Comparison of ENCODE assay signal across 18 mouse cellular contexts in the genomic region with DNA sequence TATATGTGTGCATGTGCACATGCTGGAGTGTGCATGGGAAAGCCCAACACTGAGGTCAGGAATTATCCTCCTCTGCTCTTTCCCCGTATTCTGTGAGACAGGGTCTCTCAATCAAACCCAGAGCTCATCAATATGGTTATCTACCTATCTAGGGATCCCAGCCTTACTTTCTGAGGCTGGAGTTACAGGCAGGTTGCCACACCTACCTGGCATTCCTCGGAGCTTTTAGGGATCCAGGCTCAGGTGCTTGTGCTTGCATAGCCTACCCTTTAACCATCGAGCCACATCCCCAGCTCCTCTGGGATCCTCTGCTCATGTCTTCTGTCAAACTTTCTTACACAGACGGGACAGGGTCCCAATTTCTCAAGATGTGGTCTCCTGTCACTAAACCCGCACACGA. TPM values are rescaled to one million over a fixed set of nuclear protein-coding genes. Genes with fewer than 3 reads are reported as not detected.
DNase-seq lines count a peak whose midpoint lies in the region; ATAC-seq lines count a peak whose summit lies in the region.
"Had no signal": no experiment of that assay in that cellular context is flagged by ENCODE, and none has a peak within 500 bp of the region (broad histone marks: within the 10 kb centered on the region; RNA-seq: fewer than 3 reads in every experiment).

No protein-coding gene starts in this region.

- H3K4me1 ChIP-seq in heart, embryonic 11.5 days (ENCODE audit: control insufficient read depth, insufficient read depth, low read length), result peaks cover 8% of the 10 kb centered on the region; the same call in 1 of the 2 replicates
- H3K4me1 ChIP-seq in lung, embryonic 15.5 days, result peaks cover 18% of the 10 kb centered on the region
- peaks cover 37% of the 10 kb centered on the region for H3K4me1 ChIP-seq in limb, embryonic 12.5 days (replicated peaks)

- 0 out of 2 replicates have a peak overlapping the region, but pooled peaks have one; percentile 6 for H3K4me2 ChIP-seq in heart, embryonic 11.5 days
- peak overlapping the region; percentile 42 for H3K4me2 ChIP-seq in lung, embryonic 15.5 days
- H3K4me2 ChIP-seq in limb, embryonic 12.5 days, result peak overlapping the region; percentile 31

- no peaks in the 10 kb centered on the region for H3K36me3 ChIP-seq in heart, embryonic 11.5 days (ENCODE audit: control insufficient read depth, insufficient read depth, low read length)
- no peaks in the 10 kb centered on the region for H3K36me3 ChIP-seq in lung, embryonic 15.5 days
- H3K36me3 ChIP-seq in limb, embryonic 12.5 days, result no peaks in the 10 kb centered on the region

- intact Hi-C loops in heart, postnatal 25 days (cut with DNase I), result loop anchor here (5.0 kb wide), 1 partner anchor 234 kb away; no protein-coding TSS in a partner anchor

- no peak for ATAC-seq in heart, embryonic 11.5 days (replicated peaks; ENCODE audit: insufficient number of reproducible peaks, low FRiP score, low TSS enrichment)
- ATAC-seq in lung, embryonic 15.5 days (ENCODE audit: borderline replicate concordance, extremely low read depth, low FRiP score, low TSS enrichment), result no peak
- ATAC-seq in limb, embryonic 12.5 days (ENCODE audit: insufficient number of reproducible peaks, insufficient read depth, low FRiP score, low TSS enrichment, low read depth), result no peak
- ATAC-seq: midbrain, embryonic 16.5 days had no signal

- no peak for DNase-seq in heart, postnatal 25 days (ENCODE audit: low spot score)
- DNase-seq in lung, postnatal 36 days, result no peak
- DNase-seq in R1 (ENCODE audit: low read depth, low spot score), result peak; percentile 59
- no peak for DNase-seq in layer of hippocampus, postnatal 10 days (ENCODE audit: low spot score in 2 of 2)
- no peak for DNase-seq in layer of hippocampus, postnatal 14 days (ENCODE audit: low spot score in 2 of 2)
- DNase-seq: cerebellum, adult 8-10 months; gastrocnemius, postnatal 25 days; heart, postnatal 4 days; kidney, postnatal 10 days; layer of hippocampus, postnatal 36 days; lung, postnatal 4 days; right cerebral cortex, postnatal 14 days; thymus, postnatal 4 days had no signal

- no peaks in the 10 kb centered on the region for H3K9me3 ChIP-seq in heart, embryonic 11.5 days (replicated peaks; ENCODE audit: control insufficient read depth, low read length)
- no peaks in the 10 kb centered on the region for H3K9me3 ChIP-seq in lung, embryonic 15.5 days
- no peaks in the 10 kb centered on the region for H3K9me3 ChIP-seq in limb, embryonic 12.5 days

- H3K9ac ChIP-seq in heart, embryonic 11.5 days (ENCODE audit: low read depth, low read length), result no peak overlapping the region
- H3K9ac ChIP-seq in lung, embryonic 15.5 days, result no peak overlapping the region
- no peak overlapping the region for H3K9ac ChIP-seq in limb, embryonic 12.5 days (replicated peaks)

- WGBS in heart, embryonic 11.5 days (ENCODE audit: insufficient replicate concordance), result 41% methylated on average over 6 of the region's 6 CpGs
- 20% methylated on average over 6 of the region's 6 CpGs for WGBS in lung, embryonic 15.5 days
- WGBS in limb, embryonic 12.5 days, result 32% methylated on average over 6 of the region's 6 CpGs

- H3K4me3 ChIP-seq in heart, embryonic 11.5 days (ENCODE audit: low read depth, low read length), result no peak overlapping the region
- H3K4me3 ChIP-seq in lung, embryonic 15.5 days, result no peak overlapping the region
- H3K4me3 ChIP-seq in limb, embryonic 12.5 days (replicated peaks), result peak overlapping the region; percentile 11

- H3K27me3 ChIP-seq in heart, embryonic 11.5 days (ENCODE audit: control insufficient read depth, insufficient read depth, low read length), result no peaks in the 10 kb centered on the region
- no peaks in the 10 kb centered on the region for H3K27me3 ChIP-seq in lung, embryonic 15.5 days
- H3K27me3 ChIP-seq in limb, embryonic 12.5 days, result no peaks in the 10 kb centered on the region

- no peak overlapping the region for H3K27ac ChIP-seq in heart, embryonic 11.5 days (ENCODE audit: low read depth, low read length)
- no peak overlapping the region for H3K27ac ChIP-seq in lung, embryonic 15.5 days
- H3K27ac ChIP-seq in limb, embryonic 12.5 days, result 0 out of 2 replicates have a peak overlapping the region, but pooled peaks have one; percentile 7

RNA-seq across cellular contexts. Expression of a gene that starts 4.0 kb away (rescaled TPM):
- not detected in 2 replicates for polyA plus RNA-seq in heart, embryonic 11.5 days (2014; fragmentation: Nextera tagmentation; extraction: Ambion mirVana)
- total RNA-seq in heart, postnatal 25 days (2021), result not detected
- not detected in 2 replicates for polyA plus RNA-seq in lung, embryonic 15.5 days (2015; fragmentation: Nextera tagmentation; extraction: Ambion mirVana)
- 2.3 and 3.1 TPM in 2 replicates for polyA plus RNA-seq in limb, embryonic 12.5 days (2016; fragmentation: Nextera tagmentation; extraction: Ambion mirVana)
- total RNA-seq in layer of hippocampus, postnatal 10 days (2021), result not detected
- total RNA-seq in layer of hippocampus, postnatal 14 days (2021), result not detected
- total RNA-seq: gastrocnemius, postnatal 25 days; heart, postnatal 4 days; layer of hippocampus, postnatal 36 days; liver, adult 2 months had no signal
- polyA plus RNA-seq: liver, adult 2 months; midbrain, embryonic 16.5 days had no signal
